Mouse (Mus musculus) neural tube, embryonic 14.5 days (tissue): ENCODE results near the gene Olfr572. TPM values are rescaled to one million over a fixed set of nuclear protein-coding genes. Genes with fewer than 3 reads are reported as not detected.

Source experiments
- polyA plus RNA-seq: library from polyadenylated mRNA; unstranded; fragments of >200 nt; fragmentation: Nextera tagmentation; extraction: Ambion mirVana; gene quantifications from 2 replicates; pipeline ENCODE4 v1.2.1, GENCODE M21; 2014

Olfr572 gene
- polyA plus RNA-seq, 1 experiment from 2014 or later: not detected

Other genes starting within 250 kb of the Olfr572 start
- gene Trim68, start 237.1 kb upstream of the Olfr572 start, polyA plus RNA-seq: 8.0 and 8.7 TPM in 2 replicates
- not detected in 2 replicates for gene Olfr557, start 228.5 kb upstream of the Olfr572 start, polyA plus RNA-seq
- gene Olfr558, start 222.2 kb upstream of the Olfr572 start, polyA plus RNA-seq: 0.12 and 0.36 TPM in 2 replicates
- gene Olfr33, start 205.3 kb upstream of the Olfr572 start, polyA plus RNA-seq: not detected in 2 replicates
- not detected in 2 replicates for gene Olfr559, start 196.9 kb upstream of the Olfr572 start, polyA plus RNA-seq
- not detected in 2 replicates for gene Olfr560, start 165.0 kb upstream of the Olfr572 start, polyA plus RNA-seq
- gene Olfr78, start 164.9 kb upstream of the Olfr572 start, polyA plus RNA-seq: 0.19 TPM in 1 of 2 replicates, not detected in the other
- not detected in 2 replicates for gene Olfr561, start 153.2 kb upstream of the Olfr572 start, polyA plus RNA-seq
- gene Olfr564, start 120.9 kb upstream of the Olfr572 start, polyA plus RNA-seq: not detected in 2 replicates
- not detected in 2 replicates for gene Olfr566, start 65.6 kb upstream of the Olfr572 start, polyA plus RNA-seq
- gene Olfr568, start 47.3 kb upstream of the Olfr572 start, polyA plus RNA-seq: not detected in 2 replicates
- gene Olfr569, start 33.5 kb upstream of the Olfr572 start, polyA plus RNA-seq: not detected in 2 replicates
- not detected in 2 replicates for gene Olfr570, start 29.8 kb upstream of the Olfr572 start, polyA plus RNA-seq
- gene Olfr571, start 6.9 kb upstream of the Olfr572 start, polyA plus RNA-seq: 0.18 TPM in 1 of 2 replicates, not detected in the other
- not detected in 2 replicates for gene Olfr573-ps1, start 18.2 kb downstream of the Olfr572 start, polyA plus RNA-seq
- not detected in 2 replicates for gene Olfr574, start 24.1 kb downstream of the Olfr572 start, polyA plus RNA-seq
- gene Olfr575, start 34.4 kb downstream of the Olfr572 start, polyA plus RNA-seq: not detected in 2 replicates
- not detected in 2 replicates for gene Olfr576, start 38.3 kb downstream of the Olfr572 start, polyA plus RNA-seq
- not detected in 2 replicates for gene Olfr577, start 51.5 kb downstream of the Olfr572 start, polyA plus RNA-seq
- not detected in 2 replicates for gene Olfr578, start 64.9 kb downstream of the Olfr572 start, polyA plus RNA-seq
- not detected in 2 replicates for gene Olfr582, start 113.6 kb downstream of the Olfr572 start, polyA plus RNA-seq
- not detected in 2 replicates for gene Olfr583, start 126.9 kb downstream of the Olfr572 start, polyA plus RNA-seq
- not detected in 2 replicates for gene Olfr584, start 157.5 kb downstream of the Olfr572 start, polyA plus RNA-seq
- gene Olfr585, start 173.3 kb downstream of the Olfr572 start, polyA plus RNA-seq: not detected in 2 replicates
- not detected in 2 replicates for gene Olfr586, start 201.2 kb downstream of the Olfr572 start, polyA plus RNA-seq
- gene Olfr588-ps1, start 216.5 kb downstream of the Olfr572 start, polyA plus RNA-seq: not detected in 2 replicates
- not detected in 2 replicates for gene Olfr589, start 231.9 kb downstream of the Olfr572 start, polyA plus RNA-seq